Mouse (Mus musculus) erythroblast, embryonic 14.5 days (primary cell): ENCODE results near the gene Nalcn. TPM values are rescaled to one million over a fixed set of nuclear protein-coding genes. Genes with fewer than 3 reads are reported as not detected.
"Not testable (repeated sequence)": the region's sequence is repeated elsewhere in the genome, so short reads cannot be mapped to it uniquely, and the experiment has no call there.

Experiments used
- H3K27me3 ChIP-seq: 2 replicates; pipeline ENCODE4 v1.6.1; 2012; ENCODE audit warnings: inconsistent platforms; ENCODE audit not compliant: control insufficient read depth
- H3K36me3 ChIP-seq: 2 replicates; pipeline ENCODE4 v1.6.1; 2012; ENCODE audit warnings: mild to moderate bottlenecking, inconsistent platforms; ENCODE audit not compliant: control insufficient read depth
- H3K4me1 ChIP-seq: 2 replicates; pipeline ENCODE4 v1.6.1; 2012; ENCODE audit warnings: inconsistent platforms; ENCODE audit not compliant: control insufficient read depth
- H3K4me3 ChIP-seq: replicated peaks from 2 replicates; pipeline ENCODE3; 2012; ENCODE audit warnings: moderate library complexity, mild to moderate bottlenecking, inconsistent platforms
- H3K9me3 ChIP-seq: 2 replicates; pipeline ENCODE4 v1.6.1; 2012; ENCODE audit warnings: low read length, inconsistent platforms, mixed read lengths; ENCODE audit not compliant: control insufficient read depth
- GATA1 ChIP-seq: IDR thresholded peaks from 2 replicates; pipeline ENCODE4 v1.6.1; 2012; ENCODE audit warnings: low read length, inconsistent platforms, mixed read lengths
- TAL1 ChIP-seq: IDR thresholded peaks from 3 replicates; pipeline ENCODE4 v1.6.1; 2012; ENCODE audit warnings: low read length, inconsistent platforms, mixed read lengths
- polyA plus RNA-seq: library from polyadenylated mRNA; stranded (reverse); fragments of >175 nt; gene quantifications from 2 replicates; pipeline ENCODE4 v1.2.3, GENCODE M21; 2012

Nalcn gene
- not detected in 2 replicates for polyA plus RNA-seq

DNA sequence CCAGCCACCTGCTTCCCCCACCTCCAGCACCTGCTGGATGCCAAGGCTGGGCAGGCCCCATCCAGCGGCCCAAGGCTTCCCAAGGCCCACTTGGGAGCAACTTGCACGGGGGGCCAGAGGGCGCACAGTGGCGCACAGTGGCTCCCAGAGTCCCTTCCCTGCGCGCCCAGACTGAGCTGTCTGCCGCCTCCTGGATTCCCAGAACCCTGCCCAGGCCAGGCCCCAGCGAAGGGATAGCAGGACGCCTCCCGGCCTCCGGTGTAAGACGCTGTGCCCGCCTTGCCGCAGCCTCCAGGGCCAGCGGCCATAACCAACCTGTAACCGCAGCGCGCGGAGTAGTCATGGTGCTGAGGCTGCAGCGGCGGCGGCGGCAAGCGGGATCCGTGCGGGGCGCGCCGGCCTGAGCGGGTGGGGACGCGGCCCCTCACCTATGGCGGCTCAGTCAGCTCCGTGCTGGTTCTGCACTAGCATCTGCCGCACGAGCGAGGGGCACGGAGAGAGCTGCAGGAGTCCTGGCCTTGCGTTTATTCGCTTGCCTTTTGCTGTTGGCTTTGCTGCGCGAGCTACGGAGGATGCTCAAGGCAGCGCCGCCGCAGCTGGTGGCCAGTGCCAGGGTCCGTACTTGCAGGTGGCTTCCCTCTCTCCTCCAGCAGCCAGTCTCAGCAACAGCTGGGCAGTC lies at the start of gene Nalcn:
TSS of gene Nalcn (minus strand) at position 644 of the 679 bp plus-strand sequence.
- Histone ChIP-seq H3K27me3 (peaks cover 10% of the 10 kb centered on the region), H3K4me3 (no peak within 1 kb of the TSS), H3K9me3 (no peaks in the 10 kb centered on the region), H3K4me1 (no peaks in the 10 kb centered on the region), H3K36me3 (no peaks in the 10 kb centered on the region)
- TF ChIP-seq TAL1 (no peak), GATA1 (no peak)

DNA sequence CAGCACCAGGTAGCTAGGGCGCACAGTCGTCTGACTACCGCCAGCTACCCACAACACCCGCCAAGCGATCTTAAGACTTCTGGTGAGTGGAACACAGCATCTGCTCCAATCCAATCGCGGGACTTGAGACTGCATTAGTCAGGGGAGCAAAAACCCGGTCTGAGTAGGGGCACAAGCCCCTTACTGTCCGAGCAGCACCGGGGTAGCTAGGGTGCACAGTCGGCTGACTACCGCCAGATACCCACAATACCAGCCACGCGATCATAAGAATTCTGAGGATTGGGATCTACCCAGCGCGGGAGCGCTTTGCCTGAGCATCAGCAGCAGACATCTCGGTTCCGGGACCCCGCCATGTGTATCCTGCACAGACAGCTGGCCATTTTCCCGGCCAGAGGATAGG lies 44.1 kb upstream of the Nalcn start:
- H3K27me3 ChIP-seq, H3K9me3 ChIP-seq, H3K4me1 ChIP-seq, H3K36me3 ChIP-seq, H3K4me3 ChIP-seq: not testable (repeated sequence)

DNA sequence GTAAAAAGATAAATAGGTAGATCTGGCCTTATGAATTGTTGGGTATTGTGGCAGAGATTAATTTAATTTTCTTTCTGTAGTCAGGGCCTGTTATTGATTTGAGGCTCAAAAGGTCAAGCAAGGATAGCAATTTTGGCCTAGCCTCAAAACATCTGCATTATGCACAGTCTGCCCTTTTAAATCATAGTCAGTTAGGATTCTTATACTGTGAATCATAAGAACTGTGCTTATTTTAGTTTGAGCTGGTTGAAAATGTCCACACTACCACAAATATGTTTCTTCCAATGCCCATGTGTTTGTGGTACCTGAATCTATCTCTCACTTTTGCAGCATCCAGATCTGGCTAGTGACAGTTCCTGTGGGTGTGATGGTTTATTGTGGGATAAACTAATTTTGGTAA lies 37.5 kb upstream of the Nalcn start:
- TF ChIP-seq GATA1: no peak
- TF ChIP-seq TAL1: no peak
- Histone ChIP-seq H3K4me1 (no peaks in the 10 kb centered on the region), H3K36me3 (no peaks in the 10 kb centered on the region), H3K4me3 (no peak overlapping the region), H3K27me3 (no peaks in the 10 kb centered on the region), H3K9me3 (no peaks in the 10 kb centered on the region; the same call in 1 of the 2 replicates)

DNA sequence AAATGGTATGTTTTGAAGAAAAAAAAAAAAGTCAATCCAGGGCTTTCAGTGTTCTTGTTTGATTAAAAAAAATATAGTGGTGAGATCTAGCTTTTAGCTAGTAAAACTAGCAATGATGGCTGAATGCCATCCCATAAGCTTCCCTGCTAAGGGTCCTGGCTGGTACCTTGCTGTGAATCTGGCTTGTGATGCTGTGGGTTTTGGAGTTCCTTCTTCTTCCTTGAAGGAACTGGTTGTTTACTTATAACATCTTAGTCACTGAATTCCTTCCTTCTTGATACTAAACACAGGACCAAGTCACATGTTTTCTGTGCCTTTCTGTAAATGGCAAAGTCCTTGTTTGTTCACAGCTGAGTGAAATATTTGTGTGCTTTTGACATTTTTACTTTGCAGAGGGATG lies 36.3 kb upstream of the Nalcn start:
- Histone ChIP-seq H3K36me3 (no peaks in the 10 kb centered on the region), H3K4me3 (no peak overlapping the region), H3K27me3 (no peaks in the 10 kb centered on the region), H3K9me3 (no peaks in the 10 kb centered on the region; the same call in 1 of the 2 replicates), H3K4me1 (no peaks in the 10 kb centered on the region)
- TF ChIP-seq GATA1 (no peak), TAL1 (no peak)

DNA sequence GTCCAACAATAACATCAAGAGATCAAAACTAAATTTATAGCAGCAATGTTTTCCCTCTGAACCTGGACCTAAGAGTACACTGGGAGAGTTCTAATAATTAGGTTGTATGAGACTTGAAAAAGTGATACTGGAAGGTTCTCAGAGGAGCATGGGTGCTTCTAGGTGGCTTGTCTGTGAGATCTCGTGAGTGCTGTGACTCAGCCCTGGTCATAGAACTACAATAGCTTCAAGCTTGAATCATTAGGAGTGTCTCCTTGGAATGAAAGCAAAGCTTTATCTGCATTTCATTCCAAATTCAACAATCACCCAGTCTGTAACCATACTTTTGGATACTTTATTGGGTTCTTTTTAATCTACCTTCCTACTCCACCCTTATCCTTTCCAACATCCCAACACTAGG lies 35.4 kb upstream of the Nalcn start:
- Histone ChIP-seq H3K9me3 (no peaks in the 10 kb centered on the region; the same call in 1 of the 2 replicates), H3K27me3 (no peaks in the 10 kb centered on the region), H3K4me1 (no peaks in the 10 kb centered on the region), H3K36me3 (no peaks in the 10 kb centered on the region), H3K4me3 (no peak overlapping the region)
- TF ChIP-seq TAL1: no peak
- no peak for TF ChIP-seq GATA1

DNA sequence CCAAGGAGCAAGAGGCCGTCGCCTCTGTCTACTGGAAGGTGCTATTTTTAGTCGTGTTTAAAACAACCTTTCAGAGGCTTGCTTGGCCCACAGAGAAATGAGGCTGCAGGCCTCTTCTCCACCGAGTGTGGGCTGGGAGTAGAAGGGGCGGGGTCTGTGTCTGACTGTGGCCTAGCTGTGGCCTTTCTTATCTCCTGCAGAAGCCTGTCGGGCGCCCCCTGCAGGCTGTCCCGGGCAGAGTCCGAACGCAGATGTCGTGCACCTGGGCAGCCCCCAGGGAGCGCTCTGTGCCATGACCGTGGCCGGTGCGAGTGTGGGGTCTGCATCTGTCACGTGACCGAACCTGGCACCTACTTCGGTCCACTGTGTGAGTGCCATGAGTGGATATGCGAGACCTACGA lies 34.1 kb upstream of the Nalcn start:
- Histone ChIP-seq H3K27me3 (no peaks in the 10 kb centered on the region), H3K4me1 (no peaks in the 10 kb centered on the region), H3K36me3 (no peaks in the 10 kb centered on the region), H3K4me3 (no peak overlapping the region), H3K9me3 (no peaks in the 10 kb centered on the region; the same call in 1 of the 2 replicates)
- no peak for TF ChIP-seq GATA1
- TF ChIP-seq TAL1: no peak

DNA sequence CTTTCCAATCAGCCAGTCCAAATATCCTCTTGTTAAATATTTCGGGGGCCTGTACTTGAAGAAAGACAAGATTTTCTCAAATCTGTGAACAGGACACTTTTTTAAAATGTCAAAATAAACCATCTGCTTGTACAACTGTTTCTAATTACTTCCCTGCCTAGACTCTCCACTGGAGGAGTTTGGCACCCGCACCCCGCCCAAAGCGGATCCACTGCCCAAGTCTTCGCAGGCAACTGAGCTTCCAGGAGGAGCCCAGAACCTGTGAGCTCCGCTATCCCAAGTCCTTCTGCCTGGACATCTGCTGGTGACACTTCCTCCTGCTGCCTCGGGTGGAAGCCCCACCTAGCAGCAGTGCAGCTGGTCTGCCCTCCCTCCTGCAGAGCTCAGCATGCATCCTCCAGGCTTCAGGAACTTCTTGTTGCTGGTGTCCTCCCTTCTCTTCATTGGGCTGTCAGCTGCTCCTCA lies 33.0 kb upstream of the Nalcn start, which contains the start of gene Itgbl1:
TSS of gene Itgbl1 (plus strand) at position 51 of the 465 bp plus-strand sequence.
- Histone ChIP-seq H3K9me3 (no peaks in the 10 kb centered on the region; the same call in 1 of the 2 replicates), H3K4me3 (no peak within 1 kb of the TSS), H3K36me3 (no peaks in the 10 kb centered on the region), H3K4me1 (no peaks in the 10 kb centered on the region), H3K27me3 (no peaks in the 10 kb centered on the region)
- TF ChIP-seq TAL1 (no peak), GATA1 (no peak)

DNA sequence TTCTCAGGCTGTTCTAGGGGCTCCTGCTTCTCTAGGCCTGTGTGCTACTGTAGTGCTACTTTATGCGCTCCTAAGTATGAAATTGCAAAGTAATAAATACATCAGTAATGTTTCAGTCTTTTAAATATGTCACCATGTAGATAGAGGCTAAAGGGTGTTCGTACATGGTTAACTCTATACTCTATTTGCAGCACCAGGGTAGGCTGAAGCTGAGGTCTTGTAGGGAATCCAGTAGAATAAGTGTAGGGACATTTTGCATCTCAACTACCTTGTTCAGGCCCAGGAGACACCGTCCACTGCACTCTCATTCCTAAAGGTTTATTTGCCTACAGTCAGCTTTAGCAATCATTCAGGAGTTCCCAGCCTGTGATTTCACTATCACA lies 227 bp upstream of the Nalcn start:
- H3K4me3 ChIP-seq: no peak overlapping the region
- H3K36me3 ChIP-seq: no peaks in the 10 kb centered on the region
- TF ChIP-seq GATA1 (no peak), TAL1 (no peak)
- H3K9me3 ChIP-seq: no peaks in the 10 kb centered on the region
- peaks cover 10% of the 10 kb centered on the region for H3K27me3 ChIP-seq
- no peaks in the 10 kb centered on the region for H3K4me1 ChIP-seq

DNA sequence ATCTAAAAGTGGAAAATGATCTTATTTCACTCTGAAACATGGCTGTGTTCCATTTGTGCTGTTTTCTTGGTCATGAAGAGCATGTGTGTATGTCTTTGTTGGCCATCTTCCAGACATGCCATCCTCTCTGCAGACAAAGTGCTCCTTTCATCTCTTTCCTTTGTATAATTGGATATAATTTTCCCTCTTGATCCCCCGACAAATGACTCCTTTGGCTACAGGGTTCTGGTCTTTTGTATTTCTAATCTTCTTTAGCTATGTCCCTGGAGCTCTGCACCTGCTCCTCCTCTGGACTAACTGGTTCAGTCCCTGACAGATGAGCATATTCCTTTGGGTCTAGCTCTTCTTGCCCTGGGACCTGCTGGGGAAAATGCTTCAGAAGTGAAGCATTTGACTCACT lies 4.0 kb downstream of the Nalcn start:
- Histone ChIP-seq H3K27me3 (peaks cover 10% of the 10 kb centered on the region), H3K36me3 (no peaks in the 10 kb centered on the region), H3K4me3 (no peak overlapping the region), H3K9me3 (no peaks in the 10 kb centered on the region), H3K4me1 (no peaks in the 10 kb centered on the region)
- no peak for TF ChIP-seq GATA1
- no peak for TF ChIP-seq TAL1

DNA sequence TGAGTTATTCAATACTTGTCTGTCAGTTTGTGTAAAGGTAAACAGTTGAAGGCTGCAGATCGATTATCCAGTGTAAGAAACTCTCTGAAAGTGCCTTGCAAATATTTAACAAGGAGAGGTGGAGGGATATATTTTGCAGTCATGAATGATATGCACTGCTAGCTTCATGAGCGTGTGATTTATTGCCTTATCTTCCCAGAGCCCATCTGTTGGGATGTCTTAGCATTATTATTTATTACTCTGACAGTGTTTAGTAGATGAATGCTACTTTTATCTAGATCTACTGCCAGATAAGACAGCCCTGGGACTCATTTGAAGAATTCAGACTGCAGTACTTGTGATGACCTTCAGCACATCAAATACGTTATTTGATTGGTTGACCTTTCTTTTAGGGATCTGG lies 31.7 kb downstream of the Nalcn start:
- Histone ChIP-seq H3K36me3 (no peaks in the 10 kb centered on the region), H3K4me1 (no peaks in the 10 kb centered on the region), H3K4me3 (no peak overlapping the region), H3K27me3 (no peaks in the 10 kb centered on the region), H3K9me3 (no peaks in the 10 kb centered on the region)
- no peak for TF ChIP-seq GATA1
- no peak for TF ChIP-seq TAL1
